Mouse (Mus musculus) lung, postnatal 0 days (tissue): ENCODE results near the gene Olfr262. TPM values are rescaled to one million over a fixed set of nuclear protein-coding genes. Genes with fewer than 3 reads are reported as not detected.
"Not testable (repeated sequence)": the region's sequence is repeated elsewhere in the genome, so short reads cannot be mapped to it uniquely, and the experiment has no call there.

Experiments used
- ATAC-seq: fragments of 200-750 bp; cut with Nextera tagmentation; 2 replicates; pipeline ENCODE4 v1.8.0; 2017; ENCODE audit warnings: moderate library complexity
- DNase-seq: peaks from one replicate; pipeline ENCODE4 v3.0.0-alpha.2; 2016; ENCODE audit warnings: low spot score
- H3K27ac ChIP-seq: fragments of 300-500 bp; sonication (generic); 2 replicates; pipeline ENCODE4 v1.5.1; 2014; ENCODE audit warnings: antibody characterized with exemption, mild to moderate bottlenecking, low read length, mixed read lengths
- H3K27me3 ChIP-seq: fragments of 300-500 bp; sonication (generic); replicated peaks from 2 replicates; pipeline ENCODE4 v1.6.1; 2014; ENCODE audit warnings: low read length, mixed read lengths; ENCODE audit not compliant: insufficient read depth
- H3K36me3 ChIP-seq: fragments of 300-500 bp; sonication (generic); 2 replicates; pipeline ENCODE4 v1.6.1; 2014; ENCODE audit warnings: low read length, mixed read lengths; ENCODE audit not compliant: insufficient read depth
- H3K4me1 ChIP-seq: fragments of 300-500 bp; sonication (generic); 2 replicates; pipeline ENCODE4 v1.6.1; 2014; ENCODE audit warnings: antibody characterized with exemption, low read depth, low read length, mixed read lengths; ENCODE audit not compliant: insufficient read depth
- H3K4me2 ChIP-seq: fragments of 300-500 bp; sonication (generic); replicated peaks from 2 replicates; pipeline ENCODE4 v1.6.1; 2014; ENCODE audit warnings: low read depth, mild to moderate bottlenecking, low read length, moderate library complexity, mixed read lengths
- H3K4me3 ChIP-seq: fragments of 300-500 bp; sonication (generic); 2 replicates; pipeline ENCODE4 v1.5.1; 2014; ENCODE audit warnings: low read depth, low read length
- H3K9ac ChIP-seq: fragments of 300-500 bp; sonication (generic); replicated peaks from 2 replicates; pipeline ENCODE4 v1.6.1; 2014; ENCODE audit warnings: low read depth, mild to moderate bottlenecking
- H3K9me3 ChIP-seq: fragments of 300-500 bp; sonication (generic); 2 replicates; pipeline ENCODE4 v1.6.1; 2016; ENCODE audit warnings: low read length, mixed read lengths
- CTCF ChIP-seq: IDR thresholded peaks from 2 replicates; pipeline ENCODE4 v1.5.1; 2016; ENCODE audit warnings: antibody characterized with exemption, mild to moderate bottlenecking
- EP300 ChIP-seq: IDR thresholded peaks from 2 replicates; pipeline ENCODE4 v1.6.1; 2016; ENCODE audit warnings: antibody characterized with exemption, mild to moderate bottlenecking, control low read depth
- WGBS: fragments of 180-500 bp; shearing (Covaris S2); extraction: QIAGEN DNeasy Blood & Tissue Kit; methylation state at CpG from one replicate; pipeline ENCODE4 v1.1.7; 2014; 5-methylcytosine and 5-hydroxymethylcytosine counted together
- polyA plus RNA-seq: library from polyadenylated mRNA; unstranded; fragments of >200 nt; fragmentation: Nextera tagmentation; extraction: Ambion mirVana; gene quantifications from 2 replicates; pipeline ENCODE4 v1.2.1, GENCODE M21; 2015

The Olfr262 gene
- polyA plus RNA-seq: not detected in 2 replicates

DNA sequence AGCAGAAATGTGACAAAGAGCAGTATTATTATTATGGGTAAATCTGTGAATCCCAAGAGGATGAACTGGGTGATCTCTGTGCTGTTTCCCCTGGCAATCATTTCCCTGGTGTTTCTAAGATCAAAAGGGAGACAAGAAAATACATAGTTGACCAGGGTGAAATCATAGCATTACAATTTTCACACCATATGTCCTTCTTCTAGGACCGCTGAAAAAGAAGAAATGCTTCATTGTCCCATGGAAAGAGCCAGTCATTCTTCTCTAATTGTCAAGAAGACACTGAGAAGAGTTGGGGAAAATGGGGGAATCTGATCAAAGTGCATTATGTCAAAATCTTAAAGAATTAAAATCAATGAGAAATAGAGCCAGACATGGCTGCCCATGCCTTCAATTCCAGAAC, at the start of gene Olfr262:
Gene Olfr262, minus strand, starts transcription at position 101 of the 400 bp plus-strand sequence.
- no peaks in the 10 kb centered on the region for H3K9me3 ChIP-seq
- WGBS: 74% methylated on average over 1 of the region's 1 CpGs
- TF ChIP-seq EP300 (no peak), CTCF (no peak)
- no peaks in the 10 kb centered on the region for H3K4me1 ChIP-seq
- ATAC-seq (no peak), DNase-seq (no peak)
- no peak within 1 kb of the TSS for H3K4me2 ChIP-seq
- H3K4me3 ChIP-seq: no peak within 1 kb of the TSS
- H3K27me3 ChIP-seq: no peaks in the 10 kb centered on the region
- H3K9ac ChIP-seq: no peak within 1 kb of the TSS
- H3K27ac ChIP-seq: no peak within 1 kb of the TSS
- H3K36me3 ChIP-seq: no peaks in the 10 kb centered on the region

DNA sequence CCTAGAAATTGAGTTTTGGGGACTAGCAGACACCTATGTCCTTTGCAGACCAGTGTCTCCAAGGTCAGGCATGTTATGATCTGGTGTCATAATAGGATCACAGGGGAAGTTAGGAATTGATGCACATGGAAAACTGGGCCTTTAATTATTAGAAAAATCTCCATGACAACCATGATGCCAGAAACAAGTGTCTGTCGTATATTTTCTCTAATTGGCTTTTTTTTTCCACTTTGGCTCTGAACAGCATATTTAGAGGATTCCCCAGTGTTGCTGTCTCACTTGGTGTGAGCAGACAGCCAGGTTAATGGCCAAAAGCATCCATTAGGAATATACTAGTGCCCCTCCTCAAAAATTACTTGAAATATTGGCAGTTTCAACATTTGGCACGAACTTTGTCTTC, 38.1 kb upstream of the Olfr262 start, which contains the start of gene Olfr1434:
Gene Olfr1434, plus strand, starts transcription at position 301 of the 400 bp plus-strand sequence.
- no peak within 1 kb of the TSS for H3K4me3 ChIP-seq
- no peak within 1 kb of the TSS for H3K27ac ChIP-seq
- no peaks in the 10 kb centered on the region for H3K4me1 ChIP-seq
- DNase-seq (no peak), ATAC-seq (no peak)
- H3K4me2 ChIP-seq: no peak within 1 kb of the TSS
- TF ChIP-seq CTCF: no peak
- no peak for TF ChIP-seq EP300
- no peak within 1 kb of the TSS for H3K9ac ChIP-seq
- 64% methylated on average over 2 of the region's 2 CpGs for WGBS
- H3K36me3 ChIP-seq: no peaks in the 10 kb centered on the region
- H3K9me3 ChIP-seq: no peaks in the 10 kb centered on the region
- no peaks in the 10 kb centered on the region for H3K27me3 ChIP-seq

DNA sequence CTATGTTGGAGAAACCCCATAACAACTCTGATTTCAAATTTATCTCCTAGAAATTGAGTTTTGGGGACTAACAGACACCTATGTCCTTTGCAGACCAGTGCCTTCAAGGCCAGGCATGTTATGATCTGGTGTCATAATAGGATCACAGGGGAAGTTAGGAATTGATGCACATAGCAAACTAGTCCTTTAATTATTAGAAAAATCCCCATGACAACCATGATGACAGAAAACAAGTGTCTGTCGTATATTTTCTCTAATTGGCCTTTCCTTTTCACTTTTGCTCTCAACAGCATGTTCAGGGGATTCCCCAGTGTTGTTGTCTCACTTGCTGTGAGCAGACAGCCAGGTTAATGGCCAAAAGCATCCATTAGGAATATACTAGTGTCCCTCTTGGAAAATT, 19.3 kb upstream of the Olfr262 start, which contains the start of gene Olfr235:
Gene Olfr235, plus strand, starts transcription at position 301 of the 400 bp plus-strand sequence.
- 45% methylated on average over 1 of the region's 1 CpGs for WGBS
- ATAC-seq: no peak
- Histone ChIP-seq H3K36me3 (no peaks in the 10 kb centered on the region), H3K9me3 (no peaks in the 10 kb centered on the region), H3K27ac (no peak within 1 kb of the TSS), H3K4me2 (no peak within 1 kb of the TSS), H3K27me3 (no peaks in the 10 kb centered on the region), H3K9ac (no peak within 1 kb of the TSS), H3K4me3 (no peak within 1 kb of the TSS), H3K4me1 (no peaks in the 10 kb centered on the region)
- TF ChIP-seq EP300 (no peak), CTCF (no peak)
- no peak for DNase-seq

DNA sequence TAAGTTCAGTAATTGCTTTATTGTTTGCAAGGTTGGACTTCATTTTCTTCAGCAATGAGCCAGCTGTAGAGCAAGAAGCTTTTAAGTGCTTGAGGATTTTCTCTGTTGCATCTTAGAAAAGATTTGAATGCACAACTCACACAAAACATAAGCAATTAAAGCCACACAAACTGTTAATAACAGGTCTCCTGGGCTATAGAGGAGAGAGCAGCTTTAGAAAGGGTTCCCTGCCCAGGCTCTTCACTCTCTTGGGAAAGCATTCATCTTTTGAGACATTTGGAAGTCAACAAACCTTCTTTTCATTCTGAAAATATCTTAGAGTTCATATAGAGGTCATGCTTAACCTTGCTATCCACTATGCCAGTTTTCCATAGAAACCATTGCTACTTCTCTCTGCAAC, 9.0 kb downstream of the Olfr262 start, which contains the start of gene Olfr1432:
Gene Olfr1432, minus strand, starts transcription at position 101 of the 400 bp plus-strand sequence.
- not testable (repeated sequence) for H3K4me1 ChIP-seq, H3K4me2 ChIP-seq, H3K9ac ChIP-seq, H3K9me3 ChIP-seq, ATAC-seq, H3K36me3 ChIP-seq, DNase-seq, H3K4me3 ChIP-seq, H3K27ac ChIP-seq, H3K27me3 ChIP-seq

DNA sequence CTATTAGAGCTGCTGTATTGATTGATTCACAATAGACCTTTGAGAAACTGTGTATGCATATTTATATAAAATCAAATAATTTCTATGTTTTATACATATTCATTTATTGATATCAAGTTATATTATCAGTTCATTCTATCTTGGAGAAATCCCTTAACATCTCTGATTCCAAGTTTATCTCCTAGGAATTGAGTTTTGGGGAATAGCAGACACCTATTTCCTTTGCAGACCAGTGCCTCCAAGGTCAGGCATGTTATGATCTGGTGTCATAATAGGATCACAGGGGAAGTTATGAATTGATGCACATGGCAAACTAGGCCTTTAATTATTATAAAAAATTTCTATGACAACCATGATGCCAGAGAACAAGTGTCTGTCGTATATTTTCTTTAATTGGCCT, 41.1 kb downstream of the Olfr262 start, which contains the start of gene Olfr1431:
Gene Olfr1431, plus strand, starts transcription at position 301 of the 400 bp plus-strand sequence.
- ATAC-seq: no peak
- Histone ChIP-seq H3K36me3 (no peaks in the 10 kb centered on the region), H3K4me2 (no peak within 1 kb of the TSS), H3K27me3 (no peaks in the 10 kb centered on the region), H3K9ac (no peak within 1 kb of the TSS), H3K4me1 (no peaks in the 10 kb centered on the region), H3K27ac (no peak within 1 kb of the TSS), H3K4me3 (no peak within 1 kb of the TSS), H3K9me3 (no peaks in the 10 kb centered on the region)
- 80% methylated on average over 1 of the region's 1 CpGs for WGBS
- no peak for DNase-seq
- no peak for TF ChIP-seq CTCF

DNA sequence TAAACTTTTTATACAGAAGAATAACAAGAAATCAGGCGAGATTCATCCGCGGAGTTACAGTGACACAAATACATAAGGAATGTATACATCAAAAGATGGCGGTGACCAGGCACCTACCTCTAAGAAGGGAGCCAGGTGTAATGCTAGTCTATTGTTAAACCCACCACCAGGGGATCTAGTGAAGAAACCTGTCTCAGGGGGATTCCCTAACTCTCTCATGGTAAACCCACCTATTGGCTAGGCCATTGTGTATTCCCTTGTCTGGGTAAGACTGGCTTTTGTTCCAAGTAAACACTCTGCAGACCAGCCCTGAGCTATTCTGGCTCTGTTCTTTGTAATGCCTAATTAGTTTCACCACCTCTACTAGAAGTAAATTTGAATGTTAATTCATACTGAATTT, 42.4 kb downstream of the Olfr262 start:
- 77% methylated on average over 4 of the region's 4 CpGs for WGBS
- H3K27me3 ChIP-seq, H3K9ac ChIP-seq, H3K36me3 ChIP-seq, H3K27ac ChIP-seq, H3K4me2 ChIP-seq, ATAC-seq, DNase-seq, H3K4me3 ChIP-seq, H3K4me1 ChIP-seq, H3K9me3 ChIP-seq: not testable (repeated sequence)

Other genes starting within 250 kb of the Olfr262 start
- gene Olfr1423, start 200.3 kb downstream of the Olfr262 start, polyA plus RNA-seq: not detected in 2 replicates
- gene Olfr1424, start 179.0 kb downstream of the Olfr262 start, polyA plus RNA-seq: not detected in 2 replicates
- not detected in 2 replicates for gene Olfr1425, start 163.9 kb downstream of the Olfr262 start, polyA plus RNA-seq
- gene Olfr1426, start 149.6 kb downstream of the Olfr262 start, polyA plus RNA-seq: not detected in 2 replicates
- gene Olfr1427, start 138.3 kb downstream of the Olfr262 start, polyA plus RNA-seq: not detected in 2 replicates
- gene Olfr1428, start 125.8 kb downstream of the Olfr262 start, polyA plus RNA-seq: not detected in 2 replicates
- not detected in 2 replicates for gene Olfr76, start 118.5 kb downstream of the Olfr262 start, polyA plus RNA-seq
- not detected in 2 replicates for gene Olfr1555-ps1, start 71.5 kb downstream of the Olfr262 start, polyA plus RNA-seq
- not detected in 2 replicates for gene Olfr1431, start 41.0 kb downstream of the Olfr262 start, polyA plus RNA-seq
- not detected in 2 replicates for gene Olfr1432, start 9.1 kb downstream of the Olfr262 start, polyA plus RNA-seq
- gene Olfr235, start 19.4 kb upstream of the Olfr262 start, polyA plus RNA-seq: not detected in 2 replicates
- gene Olfr1434, start 38.2 kb upstream of the Olfr262 start, polyA plus RNA-seq: not detected in 2 replicates
- not detected in 2 replicates for gene Olfr1436, start 57.5 kb upstream of the Olfr262 start, polyA plus RNA-seq
- gene Olfr1437, start 83.4 kb upstream of the Olfr262 start, polyA plus RNA-seq: not detected in 2 replicates
- not detected in 2 replicates for gene Olfr1438-ps1, start 94.3 kb upstream of the Olfr262 start, polyA plus RNA-seq
- not detected in 2 replicates for gene Olfr1440, start 145.6 kb upstream of the Olfr262 start, polyA plus RNA-seq
- not detected in 2 replicates for gene Olfr1441, start 175.8 kb upstream of the Olfr262 start, polyA plus RNA-seq
- gene Pfpl, start 186.2 kb upstream of the Olfr262 start, polyA plus RNA-seq: not detected in 2 replicates
- gene Mpeg1, start 219.1 kb upstream of the Olfr262 start, polyA plus RNA-seq: 5.5 and 6.3 TPM in 2 replicates